Mouse (Mus musculus) cortical plate, adult 2 months (tissue): ENCODE measurements around the gene Olfr691.

Experiments used
- CTCF ChIP-seq: fragments of 200-500 bp; IDR thresholded peaks from 2 replicates; pipeline ENCODE4 v1.5.1; 2011; ENCODE audit warnings: mild to moderate bottlenecking, control low read depth, low read length; ENCODE audit not compliant: insufficient read depth; ENCODE audit errors: extremely low read depth
- POLR2A ChIP-seq: fragments of 200-500 bp; IDR thresholded peaks from 2 replicates; pipeline ENCODE4 v1.6.1; 2011; ENCODE audit warnings: mild to moderate bottlenecking, low read length, control low read depth; ENCODE audit not compliant: insufficient read depth; ENCODE audit errors: extremely low read depth

- TF ChIP-seq CTCF (no peak), POLR2A (no peak)
Measured at GRCm38 (mm10) chr7:105325302-105325701, 16.8 kb downstream of the Olfr691 start.
